Mouse (Mus musculus): Measurements from ENCODE around the gene Tmem35b. TPM values are rescaled to one million over a fixed set of nuclear protein-coding genes. Genes with fewer than 3 reads are reported as not detected.

Tmem35b gene
- polyA plus RNA-seq, 1 experiment from 2014 or later = 10.8 TPM

- Histone ChIP-seq H3K4me3 (ENCODE audit: low read depth, low read length) (no peak overlapping the region), H3K9me3 (ENCODE audit: control insufficient read depth, low read length) (no peaks in the 10 kb centered on the region), H3K4me1 (ENCODE audit: control insufficient read depth, insufficient read depth, low read length) (no peaks in the 10 kb centered on the region), H3K36me3 (ENCODE audit: control insufficient read depth, insufficient read depth, low read length) (no peaks in the 10 kb centered on the region), H3K4me2 (ENCODE audit: low read depth, severe bottlenecking) (no peak overlapping the region), H3K27ac (replicated peaks; ENCODE audit: low read depth, low read length) (no peak overlapping the region), H3K9ac (ENCODE audit: low read length) (no peak overlapping the region), H3K27me3 (ENCODE audit: control insufficient read depth, insufficient read depth, low read length) (peaks cover 10% of the 10 kb centered on the region; the same call in 1 of the 2 replicates)
- DNase-seq (ENCODE audit: low spot score) (no peak), ATAC-seq (ENCODE audit: insufficient number of reproducible peaks, low FRiP score, low TSS enrichment, low read depth) (no peak)
- WGBS = 74% methylated on average over 11 of the region's 11 CpGs
Measured at GRCm38 (mm10) chr4:127177961-127178360, 54.5 kb downstream of the Tmem35b start.

DNA sequence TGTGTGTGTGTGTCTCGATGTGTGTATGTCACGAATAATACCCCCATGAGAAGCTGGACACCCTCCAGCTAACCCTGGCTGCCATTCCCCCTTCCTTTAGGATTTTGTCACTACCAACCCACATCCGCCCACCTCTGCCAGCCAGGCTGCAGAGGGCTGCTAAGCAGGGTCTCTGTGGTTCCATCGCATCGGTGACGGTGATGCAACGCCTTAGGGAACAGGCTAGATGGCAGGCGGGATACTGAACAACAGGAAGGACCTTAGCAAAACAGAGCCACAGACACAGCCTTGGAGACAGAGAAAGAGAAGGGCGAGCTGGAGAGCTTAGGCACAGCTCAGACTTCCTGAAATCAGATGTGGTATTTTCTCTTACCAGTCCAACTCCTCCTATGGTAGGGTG is 55.2 kb downstream of the Tmem35b start:
- no peak for DNase-seq (ENCODE audit: low spot score)
- Histone ChIP-seq H3K4me2 (ENCODE audit: low read depth, severe bottlenecking) (no peak overlapping the region), H3K4me3 (ENCODE audit: low read depth, low read length) (no peak overlapping the region), H3K27ac (replicated peaks; ENCODE audit: low read depth, low read length) (no peak overlapping the region), H3K27me3 (ENCODE audit: control insufficient read depth, insufficient read depth, low read length) (peaks cover 10% of the 10 kb centered on the region; the same call in 1 of the 2 replicates), H3K36me3 (ENCODE audit: control insufficient read depth, insufficient read depth, low read length) (no peaks in the 10 kb centered on the region), H3K9ac (ENCODE audit: low read length) (no peak overlapping the region), H3K9me3 (ENCODE audit: control insufficient read depth, low read length) (no peaks in the 10 kb centered on the region), H3K4me1 (ENCODE audit: control insufficient read depth, insufficient read depth, low read length) (no peaks in the 10 kb centered on the region)
- no peak for ATAC-seq (ENCODE audit: insufficient number of reproducible peaks, low FRiP score, low TSS enrichment, low read depth)
- 48% methylated on average over 9 of the region's 9 CpGs for WGBS

Other genes starting within 250 kb of the Tmem35b start
- 21.7 and 31.2 TPM in 2 replicates for gene Zmym4, start 155.6 kb upstream of the Tmem35b start, polyA plus RNA-seq (2014; fragmentation: Nextera tagmentation; extraction: Ambion mirVana)
- 161 and 180 TPM in 2 replicates for gene Sfpq, start 102.4 kb upstream of the Tmem35b start, polyA plus RNA-seq (2014; fragmentation: Nextera tagmentation; extraction: Ambion mirVana)
- 35.2 and 38.0 TPM in 2 replicates for gene Zmym1, start 62.5 kb upstream of the Tmem35b start, polyA plus RNA-seq (2014; fragmentation: Nextera tagmentation; extraction: Ambion mirVana)
- 22.3 and 26.3 TPM in 2 replicates for gene Zmym6, start 46.3 kb upstream of the Tmem35b start, polyA plus RNA-seq (2014; fragmentation: Nextera tagmentation; extraction: Ambion mirVana)
- gene Dlgap3, start 45.5 kb downstream of the Tmem35b start, polyA plus RNA-seq (2014; fragmentation: Nextera tagmentation; extraction: Ambion mirVana) = 0.20 and 0.25 TPM in 2 replicates
- gene Smim12, start 120.1 kb downstream of the Tmem35b start, polyA plus RNA-seq (2014; fragmentation: Nextera tagmentation; extraction: Ambion mirVana) = 61.5 and 65.9 TPM in 2 replicates
- gene Gja4, start 190.3 kb downstream of the Tmem35b start, polyA plus RNA-seq (2014; fragmentation: Nextera tagmentation; extraction: Ambion mirVana) = 11.8 and 11.9 TPM in 2 replicates
- 5.3 and 6.2 TPM in 2 replicates for gene Gjb3, start 207.2 kb downstream of the Tmem35b start, polyA plus RNA-seq (2014; fragmentation: Nextera tagmentation; extraction: Ambion mirVana)
- 0.13 TPM in 1 of 2 replicates, not detected in the other for gene Gjb4, start 230.4 kb downstream of the Tmem35b start, polyA plus RNA-seq (2014; fragmentation: Nextera tagmentation; extraction: Ambion mirVana)
- 0.82 and 0.88 TPM in 2 replicates for gene Gjb5, start 234.5 kb downstream of the Tmem35b start, polyA plus RNA-seq (2014; fragmentation: Nextera tagmentation; extraction: Ambion mirVana)